Mouse (Mus musculus) midbrain, embryonic 16.5 days (tissue): ENCODE measurements around the gene Slc43a3. TPM values are rescaled to one million over a fixed set of nuclear protein-coding genes. Genes with fewer than 3 reads are reported as not detected.

Source experiments
- ATAC-seq: fragments of 200-750 bp; cut with Nextera tagmentation; 2 replicates; pipeline ENCODE4 v1.8.0; 2017; ENCODE audit warnings: moderate TSS enrichment
- H3K27ac ChIP-seq: fragments of 300-500 bp; sonication (generic); 2 replicates; pipeline ENCODE4 v1.5.1; 2014; ENCODE audit warnings: mild to moderate bottlenecking, low read length, mixed read lengths
- H3K27me3 ChIP-seq: fragments of 300-500 bp; sonication (generic); 2 replicates; pipeline ENCODE4 v1.6.1; 2014; ENCODE audit warnings: low read depth, low read length, mixed read lengths; ENCODE audit not compliant: control insufficient read depth, insufficient read depth
- H3K36me3 ChIP-seq: fragments of 300-500 bp; sonication (generic); 2 replicates; pipeline ENCODE4 v1.6.1; 2014; ENCODE audit warnings: mild to moderate bottlenecking, low read length, moderate library complexity, mixed read lengths; ENCODE audit not compliant: control insufficient read depth, insufficient read depth
- H3K4me1 ChIP-seq: fragments of 300-500 bp; sonication (generic); 2 replicates; pipeline ENCODE4 v1.6.1; 2014; ENCODE audit warnings: mild to moderate bottlenecking, low read length, mixed read lengths; ENCODE audit not compliant: control insufficient read depth, insufficient read depth
- H3K4me2 ChIP-seq: fragments of 300-500 bp; sonication (generic); 2 replicates; pipeline ENCODE4 v1.6.1; 2014; ENCODE audit warnings: mild to moderate bottlenecking, low read length, mixed read lengths
- H3K4me3 ChIP-seq: fragments of 300-500 bp; sonication (generic); 2 replicates; pipeline ENCODE4 v1.5.1; 2014; ENCODE audit warnings: low read depth, mild to moderate bottlenecking, low read length, moderate library complexity, mixed read lengths
- H3K9ac ChIP-seq: fragments of 300-500 bp; sonication (generic); 2 replicates; pipeline ENCODE4 v1.6.1; 2014; ENCODE audit warnings: low read depth, low read length, mixed read lengths
- H3K9me3 ChIP-seq: fragments of 300-500 bp; sonication (generic); replicated peaks from 2 replicates; pipeline ENCODE4 v1.6.1; 2014; ENCODE audit warnings: mild to moderate bottlenecking, low read length, mixed read lengths; ENCODE audit not compliant: control insufficient read depth, poor library complexity, severe bottlenecking
- WGBS: fragments of 180-500 bp; shearing (Covaris S2); extraction: QIAGEN DNeasy Blood & Tissue Kit; methylation state at CpG from one replicate; pipeline ENCODE4 v1.1.7; 2014; 5-methylcytosine and 5-hydroxymethylcytosine counted together
- polyA plus RNA-seq: library from polyadenylated mRNA; unstranded; fragments of >200 nt; fragmentation: Nextera tagmentation; extraction: Ambion mirVana; gene quantifications from 2 replicates; pipeline ENCODE4 v1.2.1, GENCODE M21; 2015

The Slc43a3 gene
- polyA plus RNA-seq, 1 experiment from 2014 or later, result 2.8 TPM

DNA sequence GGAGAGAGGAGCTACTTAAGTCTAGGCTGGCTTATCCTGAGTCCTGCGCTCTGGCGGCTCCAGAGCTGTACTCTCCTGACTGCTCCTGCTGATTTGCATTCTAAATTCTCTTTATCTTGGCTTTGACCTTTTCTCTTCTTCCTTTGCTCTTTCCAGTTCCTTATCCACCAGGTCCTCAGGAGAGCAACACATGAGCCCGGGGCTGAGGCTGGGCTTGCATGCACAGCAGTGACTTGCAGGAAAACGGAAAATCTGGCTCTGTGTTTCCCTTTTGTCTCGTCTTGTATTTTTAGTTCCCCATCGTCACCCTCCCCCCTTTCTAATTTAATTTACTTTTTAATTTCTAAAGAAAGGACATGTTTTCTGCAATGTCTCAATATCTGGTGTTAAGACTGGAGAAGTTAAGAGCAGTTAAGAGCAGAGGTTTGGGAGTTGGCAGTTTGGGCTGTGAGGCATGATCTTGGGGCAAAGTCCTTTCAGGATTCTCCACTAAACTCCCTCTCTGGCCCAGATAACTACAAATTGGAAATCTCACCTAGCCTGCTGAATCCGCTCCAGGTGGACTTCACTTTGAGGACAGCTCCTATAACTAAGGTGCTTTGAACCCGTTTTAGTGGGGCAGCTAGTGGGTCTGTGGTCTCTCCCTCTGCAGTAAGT is 2.3 kb upstream of the Slc43a3 start:
- Histone ChIP-seq H3K36me3 (no peaks in the 10 kb centered on the region), H3K4me1 (peaks cover 4% of the 10 kb centered on the region), H3K9ac (no peak overlapping the region), H3K27ac (no peak overlapping the region), H3K27me3 (no peaks in the 10 kb centered on the region), H3K4me3 (no peak overlapping the region), H3K4me2 (no peak overlapping the region), H3K9me3 (no peaks in the 10 kb centered on the region)
- WGBS, result 62% methylated on average over 8 of the region's 8 CpGs
- ATAC-seq, result no peak

DNA sequence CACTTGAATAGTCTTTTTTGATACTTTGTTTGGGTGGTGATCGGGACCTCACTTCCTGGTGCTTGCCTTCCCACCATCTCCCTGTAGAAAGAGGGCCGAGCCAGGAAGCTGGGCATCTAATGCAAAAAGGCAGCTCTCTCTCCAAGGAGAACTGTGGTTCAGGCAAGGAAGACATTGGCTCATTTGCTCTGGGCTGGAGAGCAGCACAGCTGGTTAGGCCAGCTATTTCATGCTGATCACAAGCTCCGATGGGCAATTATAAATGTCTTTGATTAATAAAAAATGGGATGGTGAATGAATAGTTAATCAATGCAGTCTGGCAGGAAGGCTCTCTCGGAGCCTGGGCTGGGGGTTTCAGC is 1.8 kb upstream of the Slc43a3 start:
- WGBS, result 35% methylated on average over 4 of the region's 4 CpGs
- H3K9me3 ChIP-seq, result no peaks in the 10 kb centered on the region
- no peak overlapping the region for H3K27ac ChIP-seq
- peak; percentile 79 for ATAC-seq
- peaks cover 4% of the 10 kb centered on the region for H3K4me1 ChIP-seq
- no peaks in the 10 kb centered on the region for H3K27me3 ChIP-seq
- no peak overlapping the region for H3K9ac ChIP-seq
- H3K4me3 ChIP-seq, result no peak overlapping the region
- H3K4me2 ChIP-seq, result no peak overlapping the region
- no peaks in the 10 kb centered on the region for H3K36me3 ChIP-seq

DNA sequence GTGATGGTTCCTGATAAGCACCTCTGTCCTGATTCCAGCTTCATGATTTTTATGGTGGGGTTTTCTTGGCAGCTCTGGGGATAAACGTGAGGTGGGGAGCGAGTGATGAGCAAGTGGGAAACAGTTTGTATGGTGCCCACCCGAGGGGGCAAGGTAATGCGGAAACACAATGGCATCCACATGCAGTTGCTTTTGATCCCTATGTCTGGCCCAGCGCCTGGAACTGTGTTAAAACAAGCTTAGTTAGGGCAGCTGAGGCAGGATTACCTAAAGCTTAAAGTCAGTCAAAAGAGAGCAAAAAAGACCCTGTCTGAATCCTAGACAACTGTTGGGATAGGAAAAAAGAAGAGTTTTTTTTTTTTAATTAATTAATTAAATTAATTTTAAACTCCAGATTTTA is 1.3 kb upstream of the Slc43a3 start:
- 28% methylated on average over 5 of the region's 5 CpGs for WGBS
- Histone ChIP-seq H3K27ac (no peak overlapping the region), H3K9ac (no peak overlapping the region), H3K4me1 (peaks cover 4% of the 10 kb centered on the region), H3K9me3 (no peaks in the 10 kb centered on the region), H3K36me3 (no peaks in the 10 kb centered on the region), H3K27me3 (no peaks in the 10 kb centered on the region), H3K4me2 (no peak overlapping the region), H3K4me3 (no peak overlapping the region)
- ATAC-seq, result peak; percentile 70; the same call in 1 of the 2 replicates

DNA sequence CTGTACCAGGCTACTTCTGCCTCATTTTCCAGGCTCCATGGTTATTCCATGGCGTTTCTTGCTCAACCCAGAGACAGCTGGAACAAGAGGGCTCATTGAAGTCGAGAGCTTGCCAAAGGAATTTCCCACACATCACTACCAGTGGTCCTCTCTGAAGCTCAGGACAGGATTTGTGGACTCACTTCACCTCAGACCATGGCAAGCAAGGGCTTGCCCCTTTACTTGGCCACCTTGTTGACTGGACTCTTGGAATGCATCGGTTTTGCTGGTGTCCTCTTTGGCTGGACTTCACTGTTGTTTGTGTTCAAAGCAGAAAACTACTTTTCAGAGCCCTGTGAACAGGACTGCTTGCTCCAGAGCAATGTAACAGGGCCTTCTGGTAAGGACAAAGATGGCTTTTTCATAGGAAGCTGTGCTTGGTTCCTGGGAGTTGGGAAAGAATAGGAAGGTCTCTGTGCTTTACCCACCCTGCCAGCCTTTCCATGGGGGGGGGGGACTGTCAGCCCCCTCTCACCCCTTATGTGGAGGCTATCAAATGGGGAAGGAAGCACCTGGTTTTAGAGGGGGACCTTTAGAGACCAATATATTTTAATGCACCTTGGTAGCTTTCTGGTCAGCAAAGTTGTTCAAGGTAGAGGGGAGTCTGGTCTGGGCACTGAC is 1.2 kb downstream of the Slc43a3 start:
- no peaks in the 10 kb centered on the region for H3K9me3 ChIP-seq
- H3K27me3 ChIP-seq, result no peaks in the 10 kb centered on the region
- H3K4me2 ChIP-seq, result no peak overlapping the region
- no peak for ATAC-seq
- H3K9ac ChIP-seq, result no peak overlapping the region
- H3K4me1 ChIP-seq, result peaks cover 4% of the 10 kb centered on the region
- H3K36me3 ChIP-seq, result no peaks in the 10 kb centered on the region
- H3K4me3 ChIP-seq, result no peak overlapping the region
- 70% methylated on average over 3 of the region's 3 CpGs for WGBS
- H3K27ac ChIP-seq, result no peak overlapping the region

DNA sequence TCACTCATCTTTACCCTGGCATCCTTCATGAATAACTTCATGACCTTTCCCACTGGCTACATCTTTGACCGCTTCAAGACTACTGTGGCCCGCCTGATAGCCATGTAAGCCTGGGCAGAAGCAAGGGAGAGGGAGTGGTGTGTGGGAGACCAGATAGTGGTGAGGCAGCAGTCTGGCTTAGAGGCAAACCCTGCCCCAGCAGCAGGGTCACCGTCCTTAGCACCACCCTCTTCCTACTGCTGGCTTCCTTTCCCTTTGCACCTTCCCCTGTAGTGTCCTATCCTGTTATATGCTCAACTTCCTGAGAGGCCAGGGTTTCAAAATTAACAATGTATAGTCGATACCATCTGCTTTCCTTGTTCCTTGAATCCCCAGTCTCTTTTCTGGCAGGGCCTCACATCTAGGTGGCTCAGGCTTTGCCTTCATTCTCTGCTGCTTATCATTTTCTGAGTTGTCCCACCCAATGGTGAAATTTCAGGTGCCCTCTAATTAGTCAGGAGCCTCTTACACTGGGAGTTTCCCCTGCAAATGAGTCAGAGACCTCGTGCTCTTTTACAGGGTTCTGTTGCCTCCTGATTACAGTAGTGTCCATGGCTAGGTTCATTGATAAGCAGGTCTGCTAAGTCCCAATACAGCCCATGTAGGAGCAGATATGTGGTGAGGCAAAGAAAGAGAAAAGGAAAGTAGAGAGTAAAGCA is 2.0 kb downstream of the Slc43a3 start:
- 89% methylated on average over 5 of the region's 5 CpGs for WGBS
- H3K9me3 ChIP-seq, result no peaks in the 10 kb centered on the region
- H3K27ac ChIP-seq, result no peak overlapping the region
- no peak overlapping the region for H3K4me2 ChIP-seq
- no peak overlapping the region for H3K4me3 ChIP-seq
- no peaks in the 10 kb centered on the region for H3K36me3 ChIP-seq
- ATAC-seq, result no peak
- H3K4me1 ChIP-seq, result peaks cover 4% of the 10 kb centered on the region
- no peak overlapping the region for H3K9ac ChIP-seq
- H3K27me3 ChIP-seq, result no peaks in the 10 kb centered on the region

DNA sequence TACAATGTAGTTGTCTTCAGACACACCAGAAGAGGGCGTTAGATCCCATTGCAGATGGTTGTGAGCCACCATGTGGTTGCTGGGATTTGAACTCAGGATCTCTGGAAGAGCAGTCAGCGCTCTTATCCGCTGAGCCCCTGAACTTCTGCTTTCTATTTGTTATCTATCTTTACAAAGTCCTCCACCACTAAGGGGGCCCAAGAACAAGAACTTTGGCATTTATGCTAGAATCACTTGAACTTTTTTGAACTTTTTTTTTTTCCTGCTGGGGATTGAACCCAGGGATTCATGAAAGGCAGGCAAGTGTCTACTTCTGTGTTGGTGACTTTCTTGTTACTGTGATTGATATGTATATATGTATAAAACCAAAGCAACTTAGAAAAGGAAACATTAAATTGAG is 2.9 kb downstream of the Slc43a3 start:
- Histone ChIP-seq H3K9ac (no peak overlapping the region), H3K4me1 (peaks cover 4% of the 10 kb centered on the region), H3K27me3 (no peaks in the 10 kb centered on the region), H3K4me3 (no peak overlapping the region), H3K9me3 (no peaks in the 10 kb centered on the region), H3K27ac (no peak overlapping the region), H3K4me2 (no peak overlapping the region), H3K36me3 (no peaks in the 10 kb centered on the region)
- WGBS, result 97% methylated on average over 3 of the region's 3 CpGs
- no peak for ATAC-seq

DNA sequence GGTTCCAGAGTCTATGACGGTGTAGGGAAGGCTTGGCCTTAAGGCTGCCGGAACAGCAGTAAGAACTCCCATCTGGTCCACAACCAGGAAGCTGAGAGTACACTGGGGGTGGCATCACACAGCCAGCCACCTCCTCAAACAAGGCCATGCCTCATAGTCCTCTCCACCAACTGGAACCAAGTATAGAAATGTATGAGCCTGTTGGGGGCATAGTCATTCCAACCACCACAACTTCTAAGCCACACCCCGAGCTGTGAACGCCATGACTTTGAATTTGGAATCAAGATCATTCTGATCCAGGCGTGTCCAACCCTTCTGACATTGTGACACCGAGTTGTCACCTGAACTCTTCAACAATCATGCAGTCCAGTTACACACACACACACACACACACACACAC is 3.3 kb downstream of the Slc43a3 start:
- H3K9ac ChIP-seq, result no peak overlapping the region
- no peak for ATAC-seq
- H3K27ac ChIP-seq, result no peak overlapping the region
- H3K36me3 ChIP-seq, result no peaks in the 10 kb centered on the region
- no peaks in the 10 kb centered on the region for H3K27me3 ChIP-seq
- H3K4me1 ChIP-seq, result peaks cover 4% of the 10 kb centered on the region
- no peaks in the 10 kb centered on the region for H3K9me3 ChIP-seq
- H3K4me2 ChIP-seq, result no peak overlapping the region
- H3K4me3 ChIP-seq, result no peak overlapping the region
- 95% methylated on average over 6 of the region's 6 CpGs for WGBS

DNA sequence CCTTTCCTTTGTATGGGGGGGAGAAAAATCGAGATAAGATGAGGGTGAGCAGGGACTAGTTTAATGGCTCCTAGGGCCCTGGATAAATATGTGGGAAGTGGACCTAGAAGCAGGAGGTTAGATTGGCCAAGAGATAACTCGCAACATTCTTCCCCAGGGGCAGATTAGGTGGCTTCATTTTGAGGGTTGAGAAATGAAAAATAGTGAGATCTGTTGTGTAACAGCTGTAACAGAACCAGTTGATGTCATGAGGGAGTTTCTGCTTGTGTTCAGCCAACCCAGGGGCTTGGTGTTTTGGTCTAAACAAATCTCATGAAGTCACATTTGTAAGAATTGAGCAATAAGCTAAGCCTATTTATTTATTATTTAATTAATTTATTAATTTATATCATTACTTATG is 5.0 kb downstream of the Slc43a3 start:
- Histone ChIP-seq H3K4me1 (peaks cover 4% of the 10 kb centered on the region; the same call in 1 of the 2 replicates), H3K9me3 (no peaks in the 10 kb centered on the region), H3K27ac (no peak overlapping the region), H3K4me2 (no peak overlapping the region), H3K9ac (no peak overlapping the region), H3K4me3 (no peak overlapping the region), H3K36me3 (no peaks in the 10 kb centered on the region), H3K27me3 (no peaks in the 10 kb centered on the region)
- ATAC-seq, result no peak
- WGBS, result 86% methylated on average over 2 of the region's 2 CpGs

DNA sequence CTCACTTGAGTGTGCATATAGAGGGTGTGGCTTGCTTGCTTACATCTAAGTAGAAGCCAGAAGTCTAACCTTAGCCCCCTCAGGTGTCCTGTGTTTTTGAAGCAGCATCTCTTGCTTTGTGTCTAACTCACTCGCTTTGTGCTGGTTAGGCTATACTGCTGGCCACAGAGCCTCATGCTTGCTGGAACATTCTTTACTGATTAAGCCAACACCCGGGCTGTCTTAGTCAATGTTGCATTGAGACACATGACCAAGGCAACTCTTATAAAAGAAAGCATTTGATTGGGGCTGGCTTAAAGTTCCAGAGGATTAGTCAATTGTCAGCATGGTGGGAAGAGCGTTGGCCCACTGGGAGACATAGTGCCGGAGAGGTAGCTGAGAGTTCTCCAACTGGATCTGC is 5.4 kb downstream of the Slc43a3 start:
- H3K4me2 ChIP-seq, result no peak overlapping the region
- no peaks in the 10 kb centered on the region for H3K36me3 ChIP-seq
- H3K27me3 ChIP-seq, result no peaks in the 10 kb centered on the region
- H3K4me1 ChIP-seq, result peaks cover 1% of the 10 kb centered on the region; the same call in 1 of the 2 replicates
- H3K9me3 ChIP-seq, result no peaks in the 10 kb centered on the region
- H3K9ac ChIP-seq, result no peak overlapping the region
- no peak overlapping the region for H3K4me3 ChIP-seq
- ATAC-seq, result no peak
- 85% methylated on average over 4 of the region's 4 CpGs for WGBS
- H3K27ac ChIP-seq, result no peak overlapping the region
